Mouse (Mus musculus) heart, postnatal 36 days (tissue): ENCODE results near the gene Ppt2. TPM values are rescaled to one million over a fixed set of nuclear protein-coding genes. Genes with fewer than 3 reads are reported as not detected.

Source experiments
- DNase-seq, 2 experiments: peaks; one replicate each; pipeline ENCODE4 v3.0.0; 2021 to 2022
- intact Hi-C: fragments of 180-260 bp; cut with DNase I; formaldehyde crosslinking; loops from one replicate; pipeline ENCODE4 v1.15.1; 2025
- total RNA-seq, 2 experiments: library from RNA; stranded (reverse); gene quantifications; 2 replicates each; pipeline ENCODE4 v1.2.3; 2021

Gene Ppt2
- total RNA-seq, 2 experiments from 2014 or later, result 54.4 to 55.5 TPM

GRCm38 (mm10) chr17:34658145-34658544 is 29.8 kb upstream of the Ppt2 start:
- intact Hi-C loops, result loop anchor here (5.0 kb wide), 1 partner anchor 179 kb away; the partner anchor contains the start of genes Dxo and Stk19
- DNase-seq, result no peak

DNA sequence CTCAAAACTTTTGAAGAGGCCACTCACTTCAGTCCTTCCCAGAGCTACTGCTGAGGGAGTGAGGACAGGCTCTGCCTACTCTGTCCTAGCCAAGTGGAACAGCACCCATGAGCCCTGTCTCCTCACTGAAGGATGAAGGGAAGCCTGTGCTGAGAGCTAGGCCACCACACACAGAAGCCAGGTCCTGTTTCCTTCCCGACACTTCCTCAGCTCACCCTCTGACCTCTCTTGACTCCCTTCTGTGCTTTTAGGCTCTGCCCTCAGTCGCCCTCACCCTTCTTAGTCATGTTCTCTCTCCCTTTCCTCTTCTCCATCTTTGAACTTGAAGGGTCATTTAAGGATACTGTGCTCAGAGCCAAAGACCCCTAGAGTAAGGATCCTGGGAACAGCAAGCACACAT is 29.0 kb upstream of the Ppt2 start:
- intact Hi-C loops, result loop anchor here (5.0 kb wide), 1 partner anchor 180 kb away; the partner anchor contains the start of genes Dxo and Stk19
- no peak for DNase-seq

GRCm38 (mm10) chr17:34656666-34657065 is 28.4 kb upstream of the Ppt2 start:
- DNase-seq, result peak in 1 of 2 experiments; percentile 54
- intact Hi-C loops, result loop anchor here (5.0 kb wide), 1 partner anchor 181 kb away; the partner anchor contains the start of genes Dxo and Stk19

DNA sequence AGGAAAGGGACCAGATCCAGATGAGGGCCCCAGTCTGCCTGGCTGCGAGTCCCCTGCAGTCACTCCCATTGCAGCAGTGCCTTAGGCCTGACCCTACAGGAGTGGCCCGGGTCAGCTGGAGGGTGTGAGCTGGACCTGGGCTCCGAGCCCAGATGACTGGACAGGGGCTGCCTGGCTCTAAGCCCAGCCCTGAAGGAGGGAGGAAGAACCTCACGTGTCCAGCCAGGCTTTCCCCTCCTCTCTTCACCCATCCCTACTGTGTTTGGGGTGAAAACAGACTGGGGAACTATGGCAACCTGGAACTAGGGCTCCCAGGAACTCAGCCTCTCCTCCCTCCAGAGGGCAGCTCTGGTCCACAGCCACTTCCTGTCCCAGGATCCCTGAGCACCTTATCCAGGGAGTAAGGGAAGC is 27.3 kb upstream of the Ppt2 start:
- intact Hi-C loops, result loop anchor here (1.0 to 5.0 kb wide), 2 partner anchors 26 to 182 kb away; partner anchors contain the start of genes Dxo and Stk19
- peak; percentile 89 to 92 for DNase-seq

- DNase-seq, result peak in 1 of 2 experiments; percentile 71
- intact Hi-C loops, result loop anchor here (1.0 to 5.0 kb wide), 2 partner anchors 26 to 182 kb away; partner anchors contain the start of genes Dxo and Stk19
Observed at GRCm38 (mm10) chr17:34655160-34655559, 26.9 kb upstream of the Ppt2 start.

- intact Hi-C loops, result loop anchor here (1.0 to 5.0 kb wide), 2 partner anchors 59 to 158 kb away; no protein-coding TSS in a partner anchor
- no peak for DNase-seq
Observed at GRCm38 (mm10) chr17:34654392-34654791, 26.1 kb upstream of the Ppt2 start.

- intact Hi-C loops, result loop anchor here (1.0 to 5.0 kb wide), 2 partner anchors 59 to 158 kb away; no protein-coding TSS in a partner anchor
- DNase-seq, result peak; percentile 74 to 79
Observed at GRCm38 (mm10) chr17:34653746-34654285, 25.5 kb upstream of the Ppt2 start.

DNA sequence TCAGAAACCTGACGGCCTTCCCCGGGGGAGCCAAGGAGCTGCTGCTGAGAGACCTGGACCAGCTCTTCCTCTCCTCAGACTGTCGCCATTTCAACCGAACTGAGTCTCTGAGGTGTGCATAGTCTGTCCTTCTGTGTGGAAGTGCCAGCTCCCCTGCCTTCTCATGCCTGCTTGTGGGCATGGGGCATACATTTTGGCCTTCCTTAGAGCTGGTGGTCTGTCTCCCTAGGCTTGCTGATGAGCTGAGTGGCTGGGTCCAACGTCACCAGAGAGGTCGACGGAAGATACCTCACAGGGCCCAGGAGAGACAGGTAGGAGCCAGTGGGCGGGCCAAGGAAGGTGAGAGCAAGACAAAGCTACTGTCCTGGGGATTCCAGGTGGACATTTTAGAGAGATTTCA is 24.7 kb upstream of the Ppt2 start:
- DNase-seq, result no peak
- intact Hi-C loops, result loop anchor here (5.0 kb wide), 1 partner anchor 159 kb away; no protein-coding TSS in a partner anchor

- intact Hi-C loops, result loop anchor here (5.0 kb wide), 1 partner anchor 160 kb away; no protein-coding TSS in a partner anchor
- DNase-seq, result no peak
Observed at GRCm38 (mm10) chr17:34652546-34652945, 24.2 kb upstream of the Ppt2 start.

DNA sequence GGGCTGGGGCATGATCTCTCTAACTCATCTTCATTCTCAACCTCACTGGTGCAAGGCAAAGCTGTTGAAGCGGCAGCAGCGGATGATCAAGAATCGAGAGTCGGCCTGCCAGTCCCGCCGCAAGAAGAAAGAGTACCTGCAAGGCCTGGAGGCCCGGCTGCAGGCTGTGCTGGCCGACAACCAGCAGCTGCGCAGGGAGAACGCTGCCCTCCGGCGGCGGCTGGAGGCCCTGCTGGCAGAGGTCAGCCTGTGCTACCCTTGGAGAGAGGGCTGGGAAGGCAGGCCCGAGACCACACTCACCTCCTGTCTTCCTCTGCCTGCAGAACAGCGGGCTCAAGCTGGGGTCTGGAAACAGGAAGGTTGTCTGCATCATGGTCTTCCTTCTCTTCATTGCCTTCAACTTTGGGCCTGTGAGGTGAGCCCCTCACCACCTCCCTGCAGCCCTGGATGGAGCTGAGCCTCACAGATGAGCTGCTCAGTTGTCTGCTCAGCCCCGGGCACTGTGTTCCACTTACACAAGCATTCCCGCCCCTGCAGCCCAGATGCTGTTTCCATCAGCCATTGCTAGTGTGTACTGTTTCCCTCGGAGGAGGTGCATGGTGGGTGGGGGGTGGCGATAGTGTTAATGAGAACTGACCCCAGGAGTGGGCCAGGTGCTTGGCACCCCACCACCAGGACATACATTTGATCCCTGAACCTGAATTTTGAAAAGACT is 23.4 kb upstream of the Ppt2 start:
- DNase-seq, result no peak
- intact Hi-C loops, result loop anchor here (5.0 kb wide), 1 partner anchor 161 kb away; no protein-coding TSS in a partner anchor

DNA sequence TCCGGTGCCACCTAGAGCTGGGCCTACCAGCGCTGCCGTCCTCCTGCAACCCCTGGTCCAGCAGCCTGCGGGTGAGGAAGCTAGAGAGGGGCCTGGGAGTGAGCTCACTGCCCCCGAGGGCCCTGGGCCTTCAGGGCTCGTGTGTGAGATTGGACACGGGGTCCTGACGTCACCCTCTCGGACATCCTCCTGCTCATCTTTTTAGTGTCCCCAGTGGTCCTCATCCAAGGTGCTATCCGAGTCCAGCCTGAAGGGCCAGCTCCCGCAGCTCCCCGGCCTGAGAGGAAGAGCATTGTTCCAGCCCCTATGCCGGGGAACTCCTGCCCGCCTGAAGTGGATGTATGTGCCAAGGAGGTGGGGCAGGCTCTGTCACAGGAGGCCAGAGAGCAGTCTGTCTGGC is 22.5 kb upstream of the Ppt2 start:
- intact Hi-C loops, result loop anchor here (5.0 kb wide), 1 partner anchor 162 kb away; no protein-coding TSS in a partner anchor
- DNase-seq, result no peak

- intact Hi-C loops, result no loop called here
- DNase-seq, result no peak
Observed at GRCm38 (mm10) chr17:34649106-34649864, 21.0 kb upstream of the Ppt2 start.

- DNase-seq, result no peak
- intact Hi-C loops, result no loop called here
Observed at GRCm38 (mm10) chr17:34648141-34648890, 20.0 kb upstream of the Ppt2 start.

DNA sequence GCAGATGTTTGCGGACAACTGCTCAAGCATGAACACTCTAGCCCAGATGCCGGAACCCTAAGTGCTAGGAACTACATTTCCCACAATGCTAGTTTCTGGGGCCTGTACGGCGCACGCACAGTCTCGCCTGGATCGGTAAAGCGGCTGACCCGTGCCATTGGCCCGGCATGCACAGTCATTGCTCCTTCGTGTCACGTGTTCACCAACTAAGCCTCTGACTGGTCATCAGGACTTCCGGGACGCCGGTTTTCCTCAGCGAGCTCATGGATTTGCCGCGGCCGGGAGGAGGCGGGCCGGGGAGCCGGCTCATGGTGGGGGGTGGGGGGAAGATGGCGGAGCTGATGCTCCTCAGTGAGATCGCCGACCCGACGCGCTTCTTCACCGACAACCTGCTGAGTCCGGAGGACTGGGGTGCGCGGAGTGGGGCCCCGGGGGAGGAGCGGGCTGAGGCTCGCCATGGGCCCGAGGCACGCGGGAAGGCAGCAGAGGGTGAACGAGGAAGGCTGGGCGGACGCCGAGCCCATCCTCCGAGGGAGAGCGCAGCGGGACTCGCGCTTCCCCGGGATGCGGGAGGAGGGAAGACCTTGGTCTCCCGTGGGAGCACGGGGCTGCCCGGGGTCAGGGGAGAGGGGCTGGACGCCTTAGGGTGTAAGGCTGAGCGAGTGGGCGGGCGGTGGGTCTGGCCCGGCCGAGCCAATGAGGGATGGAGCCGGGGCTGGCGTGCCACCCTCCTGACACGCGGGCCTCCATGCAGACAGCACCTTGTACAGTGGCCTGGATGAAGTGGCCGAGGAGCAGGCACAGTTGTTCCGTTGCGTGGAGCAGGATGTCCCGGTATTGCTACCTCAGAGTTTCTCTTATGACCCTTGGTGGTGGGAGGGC is 18.8 kb upstream of the Ppt2 start, which contains the start of gene Atf6b:
Atf6b (plus strand) TSS at position 241 of the 882 bp plus-strand sequence.
- intact Hi-C loops, result no loop called here
- peak; percentile 87 to 89 for DNase-seq

- DNase-seq, result no peak
- intact Hi-C loops, result no loop called here
Observed at GRCm38 (mm10) chr17:34645831-34646511, 17.7 kb upstream of the Ppt2 start.

GRCm38 (mm10) chr17:34645256-34645829 is 17.0 kb upstream of the Ppt2 start:
- intact Hi-C loops, result no loop called here
- peak in 1 of 2 experiments; percentile 8 for DNase-seq

DNA sequence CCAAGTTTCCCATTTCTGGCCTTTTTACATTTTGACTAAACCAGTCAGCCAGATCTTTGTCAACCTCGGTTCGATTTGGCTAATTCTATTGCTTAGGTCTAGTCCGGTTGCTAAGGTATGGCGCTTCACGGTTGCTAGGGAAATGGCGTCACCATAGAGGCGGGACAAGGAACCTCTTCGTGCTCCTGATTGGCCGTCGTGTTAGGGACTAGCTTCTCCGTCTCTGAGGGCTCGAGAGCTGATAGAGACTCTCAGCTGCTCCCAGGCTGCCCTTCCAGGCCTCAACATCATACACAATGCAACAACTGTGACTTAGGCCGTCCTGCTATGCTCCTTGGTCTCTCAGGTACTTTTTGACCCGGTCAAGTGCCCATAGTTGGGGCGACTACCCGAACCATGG is 16.3 kb upstream of the Ppt2 start, which contains the start of gene Fkbpl:
Fkbpl (plus strand) TSS at position 157 of the 400 bp plus-strand sequence.
- DNase-seq, result peak; percentile 95 to 96
- intact Hi-C loops, result no loop called here

GRCm38 (mm10) chr17:34643944-34644343 is 15.6 kb upstream of the Ppt2 start:
- DNase-seq, result peak in 1 of 2 experiments; percentile 7
- intact Hi-C loops, result loop anchor here (2.0 kb wide), 1 partner anchor 15 kb away; the partner anchor contains the start of genes Ppt2 and Prrt1
